Mouse (Mus musculus) megakaryocyte-erythroid progenitor cell, adult 5-6 weeks (primary cell): ENCODE measurements around the gene Gm4312. TPM values are rescaled to one million over a fixed set of nuclear protein-coding genes. Genes with fewer than 3 reads are reported as not detected.
"Not testable (repeated sequence)": the region's sequence is repeated elsewhere in the genome, so short reads cannot be mapped to it uniquely, and the experiment has no call there.

ENCODE experiments used
- ATAC-seq: replicated peaks from 2 replicates; pipeline ENCODE4 v1.8.0; 2016; ENCODE audit warnings: mild to moderate bottlenecking, inconsistent platforms; ENCODE audit not compliant: severe bottlenecking, poor library complexity, low FRiP score, low TSS enrichment
- total RNA-seq, 2 experiments: library from RNA; stranded (forward) in 1 of 2; stranded (reverse) in 1 of 2; fragments of 200-1000, 215-1000 nt in 1 of 2; fragments of >200 nt in 1 of 2; fragmentation: Nextera tagmentation in 1 of 2; gene quantifications; 2 replicates each; pipeline ENCODE4 v1.2.3; 2014 to 2017

Gene Gm4312
- not detected in 2 replicates for total RNA-seq (2014; fragmentation: Nextera tagmentation)
- not detected in 2 replicates for total RNA-seq (2017)

- not testable (repeated sequence) for ATAC-seq
Measured at GRCm38 (mm10) chr10:100382460-100382859, at the start of gene Gm4312. Gene Gm4312 (minus strand): TSS chr10:100382560.

- no peak for ATAC-seq
Measured at GRCm38 (mm10) chr10:100427592-100427991, 45.2 kb upstream of the Gm4312 start.

- ATAC-seq = no peak
Measured at GRCm38 (mm10) chr10:100415566-100415965, 33.2 kb upstream of the Gm4312 start.

- ATAC-seq = not testable (repeated sequence)
Measured at GRCm38 (mm10) chr10:100402301-100402700, 19.9 kb upstream of the Gm4312 start.

GRCm38 (mm10) chr10:100361038-100361437 lies 21.3 kb downstream of the Gm4312 start, which contains the start of gene Gm4307:
Gene Gm4307 (plus strand): TSS chr10:100361338.
- ATAC-seq = not testable (repeated sequence)

GRCm38 (mm10) chr10:100356841-100357240 lies 25.5 kb downstream of the Gm4312 start:
- ATAC-seq = not testable (repeated sequence)

GRCm38 (mm10) chr10:100350793-100351192 lies 31.6 kb downstream of the Gm4312 start, which contains the start of gene Gm4305:
Gene Gm4305 (plus strand): TSS chr10:100351093.
- ATAC-seq = not testable (repeated sequence)

- not testable (repeated sequence) for ATAC-seq
Measured at GRCm38 (mm10) chr10:100345672-100346071, 36.7 kb downstream of the Gm4312 start, which contains the start of gene Gm4303. Gene Gm4303 (plus strand): TSS chr10:100345972.

- ATAC-seq = not testable (repeated sequence)
Measured at GRCm38 (mm10) chr10:100340536-100340935, 41.8 kb downstream of the Gm4312 start, which contains the start of gene Gm4302. Gene Gm4302 (plus strand): TSS chr10:100340836.

- not testable (repeated sequence) for ATAC-seq
Measured at GRCm38 (mm10) chr10:100335376-100335775, 47.0 kb downstream of the Gm4312 start, which contains the start of gene Gm4301. Gene Gm4301 (plus strand): TSS chr10:100335676.

Other genes with a start within 250 kb of the Gm4312 start
- not detected in 2 replicates for gene Gm4301, start 46.9 kb downstream of the Gm4312 start, total RNA-seq (2014; fragmentation: Nextera tagmentation)
- gene Gm4301, start 46.9 kb downstream of the Gm4312 start, total RNA-seq (2017) = not detected in 2 replicates
- not detected in 2 replicates for gene Gm4302, start 41.7 kb downstream of the Gm4312 start, total RNA-seq (2014; fragmentation: Nextera tagmentation)
- not detected in 2 replicates for gene Gm4302, start 41.7 kb downstream of the Gm4312 start, total RNA-seq (2017)
- gene Gm4303, start 36.6 kb downstream of the Gm4312 start, total RNA-seq (2014; fragmentation: Nextera tagmentation) = not detected in 2 replicates
- not detected in 2 replicates for gene Gm4303, start 36.6 kb downstream of the Gm4312 start, total RNA-seq (2017)
- gene Gm4305, start 31.5 kb downstream of the Gm4312 start, total RNA-seq (2014; fragmentation: Nextera tagmentation) = not detected in 2 replicates
- gene Gm4305, start 31.5 kb downstream of the Gm4312 start, total RNA-seq (2017) = not detected in 2 replicates
- gene Gm4307, start 21.2 kb downstream of the Gm4312 start, total RNA-seq (2014; fragmentation: Nextera tagmentation) = not detected in 2 replicates
- gene Gm4307, start 21.2 kb downstream of the Gm4312 start, total RNA-seq (2017) = not detected in 2 replicates
- 15.4 and 32.2 TPM in 2 replicates for gene Tmtc3, start 104.8 kb upstream of the Gm4312 start, total RNA-seq (2014; fragmentation: Nextera tagmentation)
- 6.6 and 7.9 TPM in 2 replicates for gene Tmtc3, start 104.8 kb upstream of the Gm4312 start, total RNA-seq (2017)
- 24.8 and 43.7 TPM in 2 replicates for gene Cep290, start 105.0 kb upstream of the Gm4312 start, total RNA-seq (2014; fragmentation: Nextera tagmentation)
- 23.8 and 26.2 TPM in 2 replicates for gene Cep290, start 105.0 kb upstream of the Gm4312 start, total RNA-seq (2017)
- gene 4930430F08Rik, start 207.9 kb upstream of the Gm4312 start, total RNA-seq (2014; fragmentation: Nextera tagmentation) = 29.4 and 30.3 TPM in 2 replicates
- 19.1 and 26.2 TPM in 2 replicates for gene 4930430F08Rik, start 207.9 kb upstream of the Gm4312 start, total RNA-seq (2017)
- not detected in 2 replicates for gene 1700017N19Rik, start 207.9 kb upstream of the Gm4312 start, total RNA-seq (2014; fragmentation: Nextera tagmentation)
- not detected in 2 replicates for gene 1700017N19Rik, start 207.9 kb upstream of the Gm4312 start, total RNA-seq (2017)